Mouse (Mus musculus): Measurements from ENCODE around the gene Spata13. TPM values are rescaled to one million over a fixed set of nuclear protein-coding genes. Genes with fewer than 3 reads are reported as not detected.

Gene Spata13
- polyA plus RNA-seq, 1 experiment from 2014 or later, result 14.0 TPM

DNA sequence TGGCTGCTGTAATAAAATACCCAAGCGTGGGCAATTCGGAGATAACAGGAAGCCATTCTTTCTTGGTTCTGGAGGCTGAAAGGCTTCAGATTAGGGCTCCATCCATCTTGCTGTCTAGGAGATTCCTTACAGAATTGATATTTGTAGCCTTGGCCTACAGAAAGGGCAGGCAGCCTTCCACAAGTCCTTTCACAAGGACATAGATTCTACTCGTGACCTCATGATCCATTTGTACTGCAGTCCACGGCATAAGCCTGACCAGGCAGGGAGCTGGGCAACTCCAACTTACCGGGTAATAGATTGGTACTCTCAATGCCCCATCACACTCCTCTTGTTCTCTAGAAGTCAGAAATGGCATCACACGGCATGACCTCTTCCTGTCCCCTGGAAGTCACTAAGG is 8.3 kb upstream of the Spata13 start:
- no peak for DNase-seq (ENCODE audit: low spot score)
- Histone ChIP-seq H3K9me3 (replicated peaks) (no peaks in the 10 kb centered on the region), H3K36me3 (no peaks in the 10 kb centered on the region), H3K4me3 (no peak overlapping the region), H3K27ac (no peak overlapping the region), H3K27me3 (ENCODE audit: low read depth, poor library complexity, severe bottlenecking) (peaks cover 5% of the 10 kb centered on the region; the same call in 1 of the 2 replicates), H3K4me1 (peaks cover 10% of the 10 kb centered on the region)
- WGBS, result 64% methylated on average over 6 of the region's 6 CpGs

DNA sequence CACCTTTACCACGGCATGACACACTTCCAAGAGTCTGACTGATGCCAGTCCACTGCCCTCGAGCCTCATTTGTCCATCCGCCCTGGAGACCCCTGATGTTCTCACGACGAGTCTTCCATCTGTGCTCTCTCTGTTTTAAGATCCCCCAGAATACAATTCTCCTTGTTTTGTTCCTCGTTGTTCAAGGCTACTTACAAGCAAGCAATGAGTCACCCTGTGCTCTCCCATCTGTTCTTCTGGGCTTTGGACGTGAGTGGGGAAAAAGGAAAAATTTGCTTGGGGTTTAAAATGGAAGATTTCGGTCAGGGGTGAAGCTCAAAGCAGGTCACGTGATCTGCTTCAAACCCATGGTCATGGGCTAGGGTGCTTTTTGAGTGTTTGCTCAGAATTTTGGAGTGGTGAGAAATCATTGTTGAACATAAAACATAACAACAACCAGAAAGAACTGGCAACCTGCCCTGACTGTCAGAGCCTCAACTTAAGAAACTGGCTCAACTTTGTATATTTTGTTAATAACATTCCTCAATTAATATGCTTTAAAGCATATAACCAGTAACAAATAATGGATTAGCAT is 3.8 kb upstream of the Spata13 start:
- H3K9me3 ChIP-seq (replicated peaks), result no peaks in the 10 kb centered on the region
- 85% methylated on average over 9 of the region's 9 CpGs for WGBS
- no peak for DNase-seq (ENCODE audit: low spot score)
- no peak overlapping the region for H3K4me3 ChIP-seq
- no peaks in the 10 kb centered on the region for H3K36me3 ChIP-seq
- peaks cover 12% of the 10 kb centered on the region for H3K4me1 ChIP-seq
- no peak overlapping the region for H3K27ac ChIP-seq
- H3K27me3 ChIP-seq (ENCODE audit: low read depth, poor library complexity, severe bottlenecking), result peaks cover 19% of the 10 kb centered on the region; the same call in 1 of the 2 replicates

DNA sequence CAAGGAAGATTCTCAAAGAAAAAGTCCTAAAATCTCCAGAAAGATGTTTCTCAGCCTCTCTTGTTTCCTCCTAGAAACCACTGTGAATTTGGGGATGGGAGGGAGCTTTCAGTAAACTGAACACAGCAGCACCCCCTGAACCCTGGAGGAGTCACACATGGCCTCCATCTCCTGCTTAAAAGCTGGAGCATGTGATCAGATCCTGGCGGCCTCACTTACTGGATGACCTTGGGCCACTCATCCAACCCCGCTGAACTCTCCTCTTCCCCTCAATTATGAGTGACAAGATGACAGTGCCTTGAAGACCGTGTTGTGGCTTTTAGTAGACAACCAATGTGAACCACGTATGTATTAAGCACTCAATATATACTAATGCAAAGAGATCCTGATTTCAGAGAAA is 2.8 kb upstream of the Spata13 start:
- H3K9me3 ChIP-seq (replicated peaks), result no peaks in the 10 kb centered on the region
- H3K4me3 ChIP-seq, result no peak overlapping the region
- peaks cover 22% of the 10 kb centered on the region for H3K4me1 ChIP-seq
- no peak for DNase-seq (ENCODE audit: low spot score)
- WGBS, result 80% methylated on average over 4 of the region's 4 CpGs
- no peak overlapping the region for H3K27ac ChIP-seq
- H3K36me3 ChIP-seq, result no peaks in the 10 kb centered on the region
- peaks cover 19% of the 10 kb centered on the region; the same call in 1 of the 2 replicates for H3K27me3 ChIP-seq (ENCODE audit: low read depth, poor library complexity, severe bottlenecking)

DNA sequence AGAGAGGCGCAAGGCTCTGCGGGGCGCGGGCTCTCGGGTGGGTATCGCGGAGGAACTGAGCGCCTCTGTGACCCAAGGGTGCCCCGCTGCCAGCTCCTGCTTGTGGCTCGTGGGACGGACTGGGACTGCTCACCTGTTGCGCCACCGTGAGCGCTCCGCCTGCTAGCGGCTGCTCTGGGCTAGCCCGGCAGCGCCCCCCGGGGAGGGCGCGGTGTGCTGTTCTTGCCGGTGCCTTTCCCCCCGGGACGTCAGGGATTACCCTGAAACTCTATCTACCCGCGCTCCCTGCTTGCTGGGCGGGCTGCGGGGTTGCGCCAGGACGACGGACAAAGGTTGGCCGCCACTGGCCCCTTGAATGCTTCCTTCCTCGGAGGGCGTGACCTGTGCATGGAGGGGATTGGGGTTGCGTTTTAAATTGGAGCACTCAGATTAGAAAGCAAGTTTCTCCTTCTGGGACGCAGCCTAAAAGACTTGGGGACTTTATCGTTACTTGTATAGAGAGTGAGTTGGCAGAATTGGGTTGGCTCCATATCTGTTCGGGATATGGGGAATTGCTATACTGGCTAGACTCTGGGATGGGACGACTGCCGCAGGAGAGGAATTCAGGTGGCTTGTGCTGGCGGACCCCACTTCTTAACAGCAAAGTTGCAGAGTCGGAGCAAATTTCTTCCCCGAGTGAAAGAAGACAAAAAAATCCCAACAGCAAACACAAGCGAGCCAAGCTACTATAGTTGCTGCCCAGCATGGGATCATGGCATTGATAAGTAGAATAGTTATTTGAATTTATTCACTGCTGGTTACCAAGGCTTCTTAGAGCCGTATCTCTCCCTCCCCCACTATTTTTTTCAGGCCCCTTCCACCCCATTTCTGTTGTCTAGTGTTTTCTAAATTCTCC is 1.3 kb downstream of the Spata13 start:
- no peaks in the 10 kb centered on the region for H3K36me3 ChIP-seq
- H3K27me3 ChIP-seq (ENCODE audit: low read depth, poor library complexity, severe bottlenecking), result peaks cover 16% of the 10 kb centered on the region; the same call in 1 of the 2 replicates
- H3K4me3 ChIP-seq, result peak overlapping the region; percentile 81
- no peaks in the 10 kb centered on the region for H3K9me3 ChIP-seq (replicated peaks)
- WGBS, result under 1% methylated on average over 45 of the region's 45 CpGs
- DNase-seq (ENCODE audit: low spot score), result peak; percentile 71
- H3K4me1 ChIP-seq, result peaks cover 46% of the 10 kb centered on the region
- peak overlapping the region; percentile 86 for H3K27ac ChIP-seq

DNA sequence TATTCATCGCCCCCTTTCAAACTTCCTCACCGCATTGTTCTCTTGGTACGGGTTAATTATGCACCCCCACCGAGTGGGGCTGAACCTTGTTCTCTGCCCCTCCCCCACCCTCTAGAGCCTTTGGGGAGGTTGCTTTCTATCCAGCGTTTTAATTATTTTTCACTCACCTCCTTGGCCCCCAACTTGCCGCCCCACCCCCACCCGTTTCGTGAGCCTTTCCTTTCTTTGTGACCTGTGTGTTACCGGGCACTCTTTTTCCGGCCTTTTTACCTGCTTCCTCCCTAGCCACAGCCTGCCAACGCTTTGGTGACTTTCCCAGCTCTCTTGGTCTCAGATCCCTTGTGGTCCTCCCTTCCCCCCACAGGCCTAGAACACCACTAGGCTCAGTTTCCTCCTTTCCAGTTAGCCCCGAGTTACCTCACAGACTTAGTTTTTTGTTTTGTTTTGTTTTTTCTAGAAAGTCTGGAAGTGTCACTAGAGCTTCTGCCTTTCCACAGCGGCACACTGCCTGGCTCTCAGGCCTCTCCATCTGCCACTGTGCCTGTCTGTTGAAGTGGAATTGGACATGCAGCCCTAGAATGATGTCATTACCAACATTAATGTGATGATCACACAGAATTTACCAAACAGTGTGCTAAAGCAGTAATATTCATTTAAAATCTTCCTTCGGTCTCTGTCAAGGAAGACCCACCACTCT is 2.3 kb downstream of the Spata13 start:
- 10% methylated on average over 14 of the region's 14 CpGs for WGBS
- peaks cover 14% of the 10 kb centered on the region; the same call in 1 of the 2 replicates for H3K27me3 ChIP-seq (ENCODE audit: low read depth, poor library complexity, severe bottlenecking)
- peak overlapping the region; percentile 81 for H3K4me3 ChIP-seq
- peaks cover 46% of the 10 kb centered on the region for H3K4me1 ChIP-seq
- no peaks in the 10 kb centered on the region for H3K36me3 ChIP-seq
- H3K9me3 ChIP-seq (replicated peaks), result no peaks in the 10 kb centered on the region
- DNase-seq (ENCODE audit: low spot score), result peak; percentile 34
- peak overlapping the region; percentile 56 for H3K27ac ChIP-seq

DNA sequence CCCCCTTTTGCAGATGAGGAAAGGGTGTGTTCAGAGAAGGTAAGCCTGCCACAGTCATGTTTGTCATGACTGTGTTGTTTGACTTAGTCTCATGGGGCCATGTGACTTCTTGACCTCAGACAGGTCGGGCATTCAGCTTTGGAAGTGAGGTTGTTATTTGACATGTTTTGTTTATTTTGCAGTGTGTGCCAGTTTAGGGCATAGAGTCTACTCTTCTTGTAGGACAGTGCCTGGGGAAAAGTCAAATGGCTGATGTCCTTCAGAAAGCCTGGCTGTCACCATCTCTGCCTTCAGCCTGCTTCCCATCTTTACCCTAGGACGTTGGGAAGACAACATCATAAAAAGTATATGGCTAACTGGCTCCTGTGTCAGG is 2.8 kb downstream of the Spata13 start:
- Histone ChIP-seq H3K4me1 (peaks cover 46% of the 10 kb centered on the region), H3K27me3 (ENCODE audit: low read depth, poor library complexity, severe bottlenecking) (peaks cover 9% of the 10 kb centered on the region; the same call in 1 of the 2 replicates), H3K4me3 (0 out of 2 replicates have a peak overlapping the region, but pooled peaks have one; percentile 81), H3K27ac (no peak overlapping the region), H3K36me3 (no peaks in the 10 kb centered on the region), H3K9me3 (replicated peaks) (no peaks in the 10 kb centered on the region)
- no peak for DNase-seq (ENCODE audit: low spot score)
- WGBS, result 33% methylated on average over 2 of the region's 2 CpGs

DNA sequence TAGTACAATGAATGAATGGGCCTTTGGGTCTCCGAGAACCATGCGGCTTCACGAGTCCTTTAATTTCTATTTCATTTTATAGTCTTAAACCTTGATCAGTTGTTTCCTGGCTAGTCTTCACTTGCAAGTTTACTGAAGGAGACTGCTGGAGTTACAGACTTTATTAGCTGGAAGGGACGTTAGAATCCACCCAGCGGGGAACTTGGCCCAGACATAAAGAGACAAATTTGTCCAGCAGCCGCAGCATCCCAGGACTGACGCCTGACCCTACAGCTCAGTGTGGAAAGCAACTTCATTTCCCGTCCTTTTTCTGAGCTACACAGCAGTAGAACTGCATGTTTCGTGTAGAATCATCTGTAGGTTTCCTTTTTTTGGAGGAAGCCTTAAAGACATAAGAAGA is 3.2 kb downstream of the Spata13 start:
- peaks cover 9% of the 10 kb centered on the region; the same call in 1 of the 2 replicates for H3K27me3 ChIP-seq (ENCODE audit: low read depth, poor library complexity, severe bottlenecking)
- 73% methylated on average over 9 of the region's 9 CpGs for WGBS
- no peaks in the 10 kb centered on the region for H3K9me3 ChIP-seq (replicated peaks)
- no peaks in the 10 kb centered on the region for H3K36me3 ChIP-seq
- no peak overlapping the region for H3K4me3 ChIP-seq
- DNase-seq (ENCODE audit: low spot score), result no peak
- no peak overlapping the region for H3K27ac ChIP-seq
- H3K4me1 ChIP-seq, result peaks cover 46% of the 10 kb centered on the region

DNA sequence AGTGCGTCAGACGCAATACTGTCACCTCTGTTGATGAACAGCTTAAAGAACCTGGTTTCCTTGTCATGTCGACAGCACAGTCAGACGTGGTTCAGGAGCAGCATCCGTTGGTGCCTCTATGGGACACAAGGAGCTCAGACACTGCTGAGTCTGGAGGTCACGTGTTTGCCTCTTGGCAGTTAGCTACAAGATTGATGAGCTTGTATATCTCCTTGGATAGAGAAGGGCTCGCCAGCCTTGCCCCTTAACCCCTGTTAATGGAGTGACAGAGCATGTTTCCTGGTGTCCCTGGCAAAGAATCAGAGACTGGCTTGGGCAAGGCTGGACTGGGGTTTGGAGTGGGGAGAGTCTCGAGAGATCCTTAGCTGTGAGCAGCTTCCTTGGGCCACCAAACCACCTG is 4.4 kb downstream of the Spata13 start:
- peaks cover 46% of the 10 kb centered on the region for H3K4me1 ChIP-seq
- no peaks in the 10 kb centered on the region for H3K36me3 ChIP-seq
- H3K9me3 ChIP-seq (replicated peaks), result no peaks in the 10 kb centered on the region
- 31% methylated on average over 8 of the region's 8 CpGs for WGBS
- H3K4me3 ChIP-seq, result no peak overlapping the region
- DNase-seq (ENCODE audit: low spot score), result no peak
- H3K27ac ChIP-seq, result no peak overlapping the region
- peaks cover 9% of the 10 kb centered on the region; the same call in 1 of the 2 replicates for H3K27me3 ChIP-seq (ENCODE audit: low read depth, poor library complexity, severe bottlenecking)

DNA sequence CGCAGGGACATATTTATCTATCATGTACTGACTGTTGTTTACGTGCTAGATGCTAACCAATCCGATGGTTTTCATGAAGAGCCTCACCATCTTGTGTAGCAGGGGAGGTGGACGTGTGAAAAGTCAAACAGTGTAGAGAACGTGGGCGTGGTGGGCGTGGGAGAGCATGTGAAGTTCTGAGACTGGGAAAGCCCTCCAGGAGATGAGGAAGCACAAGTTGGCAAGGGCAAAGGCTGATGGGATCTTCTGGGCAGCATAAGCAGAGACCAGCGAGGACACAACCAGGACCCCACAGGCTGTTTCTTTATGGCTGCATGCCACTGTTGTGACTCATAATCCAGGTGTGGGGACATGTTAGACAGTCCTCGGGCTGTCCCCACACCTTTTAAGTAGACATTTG is 5.4 kb downstream of the Spata13 start:
- no peak for DNase-seq (ENCODE audit: low spot score)
- Histone ChIP-seq H3K4me1 (peaks cover 42% of the 10 kb centered on the region), H3K36me3 (no peaks in the 10 kb centered on the region), H3K9me3 (replicated peaks) (no peaks in the 10 kb centered on the region), H3K27me3 (ENCODE audit: low read depth, poor library complexity, severe bottlenecking) (peaks cover 3% of the 10 kb centered on the region; the same call in 1 of the 2 replicates), H3K27ac (no peak overlapping the region), H3K4me3 (no peak overlapping the region)
- 89% methylated on average over 9 of the region's 9 CpGs for WGBS

DNA sequence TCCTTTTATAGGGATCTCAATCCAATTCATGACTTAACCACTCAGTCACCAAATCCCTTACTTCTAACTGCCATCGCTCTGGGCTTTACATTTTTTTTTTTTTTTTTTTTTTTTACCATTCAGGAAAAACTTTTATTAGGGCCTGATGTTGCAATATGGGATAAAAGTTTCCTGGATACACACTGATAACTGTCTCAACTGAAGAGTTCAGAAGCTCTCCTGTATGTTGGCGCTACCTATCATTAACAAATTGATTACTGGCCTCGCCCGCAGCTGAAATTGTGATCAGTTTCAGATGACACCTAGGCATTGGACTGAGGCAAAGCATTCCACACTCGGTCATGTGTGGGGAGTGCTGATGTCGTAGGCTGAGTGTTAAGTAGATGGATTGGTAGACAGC is 7.3 kb downstream of the Spata13 start:
- WGBS, result 75% methylated on average over 6 of the region's 6 CpGs
- H3K27me3 ChIP-seq (ENCODE audit: low read depth, poor library complexity, severe bottlenecking), result peaks cover 3% of the 10 kb centered on the region; the same call in 1 of the 2 replicates
- no peak for DNase-seq (ENCODE audit: low spot score)
- H3K36me3 ChIP-seq, result no peaks in the 10 kb centered on the region
- H3K4me1 ChIP-seq, result peaks cover 28% of the 10 kb centered on the region
- no peak overlapping the region for H3K27ac ChIP-seq
- H3K9me3 ChIP-seq (replicated peaks), result no peaks in the 10 kb centered on the region
- no peak overlapping the region for H3K4me3 ChIP-seq

DNA sequence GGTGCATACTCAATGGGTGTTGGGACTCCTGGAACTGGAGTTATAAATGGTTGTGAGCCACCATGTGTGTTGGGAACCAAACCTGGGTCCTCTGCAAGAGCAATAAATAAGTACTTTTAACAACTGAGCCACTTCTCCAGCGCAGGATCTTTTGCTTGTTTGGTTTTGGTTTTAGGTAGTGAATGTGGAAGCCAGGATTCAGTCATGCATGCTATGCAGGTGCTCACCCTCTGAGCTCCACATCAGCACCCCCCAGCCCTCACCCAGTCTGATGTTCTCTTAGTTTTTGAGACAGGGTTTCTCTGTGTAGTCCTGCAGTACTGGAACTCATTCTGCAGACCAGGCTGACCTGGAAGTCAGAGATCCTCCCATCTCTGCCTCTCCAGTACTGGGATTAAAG is 8.3 kb downstream of the Spata13 start:
- no peak overlapping the region for H3K27ac ChIP-seq
- H3K9me3 ChIP-seq (replicated peaks), result no peaks in the 10 kb centered on the region
- no peak for DNase-seq (ENCODE audit: low spot score)
- no peaks in the 10 kb centered on the region for H3K36me3 ChIP-seq
- peaks cover 3% of the 10 kb centered on the region; the same call in 1 of the 2 replicates for H3K27me3 ChIP-seq (ENCODE audit: low read depth, poor library complexity, severe bottlenecking)
- H3K4me1 ChIP-seq, result peaks cover 22% of the 10 kb centered on the region
- no peak overlapping the region for H3K4me3 ChIP-seq
- 88% methylated on average over 1 of the region's 1 CpGs for WGBS

DNA sequence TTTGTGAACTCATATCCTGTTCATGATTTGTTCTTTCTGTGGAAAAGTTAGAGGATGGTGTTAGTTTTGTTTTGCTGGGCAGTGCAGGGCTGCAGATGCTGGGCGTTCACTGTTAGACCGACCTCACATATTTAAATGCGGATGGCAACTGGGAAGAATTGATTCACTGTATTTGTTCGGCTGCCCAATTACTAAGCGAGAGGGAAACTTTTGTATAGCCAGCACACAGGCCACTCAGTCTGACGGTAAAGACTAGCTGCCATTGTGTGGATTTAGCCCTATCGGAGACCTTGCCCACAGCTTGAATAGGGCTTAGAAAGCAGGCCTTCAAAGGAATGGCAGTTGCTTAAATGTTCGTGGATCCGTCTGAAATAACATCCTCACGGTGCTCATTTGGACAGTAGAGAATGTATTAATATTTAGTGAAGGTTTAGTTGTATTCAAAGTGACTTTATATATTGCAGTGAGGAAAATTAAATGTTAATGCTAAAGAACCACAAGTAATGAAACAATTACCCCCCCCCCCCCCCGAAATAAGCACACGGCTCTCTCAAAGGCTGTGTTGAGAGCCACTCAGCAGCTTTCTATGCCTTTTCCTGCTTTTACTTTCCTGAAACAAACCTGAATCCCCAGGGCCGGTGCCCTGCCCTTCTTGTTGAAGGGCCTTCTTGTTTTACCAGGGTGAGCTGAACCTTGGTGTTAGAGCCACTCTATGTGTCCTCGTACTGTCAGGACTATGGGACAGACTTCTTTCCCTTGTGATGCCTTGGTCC is 9.5 kb downstream of the Spata13 start:
- Histone ChIP-seq H3K4me1 (peaks cover 13% of the 10 kb centered on the region), H3K9me3 (replicated peaks) (no peaks in the 10 kb centered on the region), H3K27ac (no peak overlapping the region), H3K36me3 (no peaks in the 10 kb centered on the region), H3K27me3 (ENCODE audit: low read depth, poor library complexity, severe bottlenecking) (no peaks in the 10 kb centered on the region; the same call in 1 of the 2 replicates), H3K4me3 (no peak overlapping the region)
- no peak for DNase-seq (ENCODE audit: low spot score)
- 89% methylated on average over 14 of the region's 14 CpGs for WGBS
